Mouse (Mus musculus): ENCODE data around the gene Ica1.

The Ica1 gene

DNA sequence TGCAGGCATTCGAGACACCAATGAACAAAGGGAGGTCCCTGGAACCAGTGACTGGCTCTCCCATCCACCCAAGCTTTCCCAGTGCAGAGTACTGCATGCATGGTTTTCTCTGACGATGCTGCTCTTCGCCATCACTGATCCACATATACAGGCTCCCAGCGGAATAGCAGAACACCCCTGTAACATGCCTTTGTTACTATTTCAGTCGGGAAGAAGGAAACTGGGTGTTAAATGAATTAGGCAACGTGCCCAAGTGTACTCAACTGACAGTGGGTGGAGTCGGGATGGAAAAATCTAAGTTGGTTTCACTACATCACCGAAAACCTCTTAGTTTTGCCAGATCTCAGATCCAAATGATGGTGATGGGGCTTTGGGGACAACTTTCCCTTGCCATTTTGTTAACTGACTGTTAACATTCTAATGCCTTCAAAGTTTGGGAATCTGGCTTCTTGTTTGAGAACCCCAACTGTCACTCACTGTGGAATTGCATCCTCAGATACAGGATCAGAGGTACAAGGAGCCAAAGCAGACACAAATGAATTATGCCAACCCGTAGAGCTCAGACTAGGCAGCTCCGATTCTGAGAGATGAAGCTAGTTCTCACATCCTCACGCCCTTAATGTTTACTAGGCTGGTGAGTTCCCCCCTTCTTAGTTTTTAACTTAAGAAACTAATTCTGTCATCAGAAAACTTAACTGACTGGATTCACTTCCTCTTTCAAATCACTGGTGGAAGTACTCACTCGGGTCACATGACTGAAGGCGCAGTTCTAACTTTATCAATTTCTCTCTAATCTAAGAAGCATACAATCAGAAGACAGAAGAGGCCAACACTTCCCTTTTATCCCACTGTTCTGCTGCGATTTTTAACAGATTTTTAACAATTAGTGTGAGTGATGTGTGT, 91.4 kb downstream of the Ica1 start:
- DNase-seq: no peak

GRCm38 (mm10) chr6:8683379-8683778, 94.9 kb downstream of the Ica1 start:
- no peak for DNase-seq

DNA sequence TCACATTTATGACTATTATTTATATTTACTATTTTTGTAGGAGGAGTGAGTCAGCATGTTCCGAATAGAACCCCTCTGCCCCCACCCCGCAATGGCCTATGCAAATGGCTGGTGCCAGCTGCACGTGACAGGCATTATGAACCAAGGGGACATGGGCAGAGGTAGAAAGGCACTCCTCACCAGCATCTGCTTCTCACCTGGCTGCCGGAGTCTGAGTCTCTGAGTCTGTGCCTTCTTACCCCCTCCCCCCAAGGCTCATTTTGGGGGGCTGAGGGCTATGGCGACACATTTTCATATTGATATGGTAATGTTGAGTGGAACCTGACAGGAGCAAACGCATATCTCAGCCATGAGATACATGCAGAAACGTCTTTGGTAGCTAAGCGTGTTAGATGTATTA, 97.4 kb downstream of the Ica1 start:
- no peak for DNase-seq

- no peak for DNase-seq
Observed at GRCm38 (mm10) chr6:8673013-8673412, 105.3 kb downstream of the Ica1 start.

- DNase-seq: no peak
Observed at GRCm38 (mm10) chr6:8669343-8669742, 108.9 kb downstream of the Ica1 start.

GRCm38 (mm10) chr6:8668013-8668811, 110.1 kb downstream of the Ica1 start:
- no peak for DNase-seq

DNA sequence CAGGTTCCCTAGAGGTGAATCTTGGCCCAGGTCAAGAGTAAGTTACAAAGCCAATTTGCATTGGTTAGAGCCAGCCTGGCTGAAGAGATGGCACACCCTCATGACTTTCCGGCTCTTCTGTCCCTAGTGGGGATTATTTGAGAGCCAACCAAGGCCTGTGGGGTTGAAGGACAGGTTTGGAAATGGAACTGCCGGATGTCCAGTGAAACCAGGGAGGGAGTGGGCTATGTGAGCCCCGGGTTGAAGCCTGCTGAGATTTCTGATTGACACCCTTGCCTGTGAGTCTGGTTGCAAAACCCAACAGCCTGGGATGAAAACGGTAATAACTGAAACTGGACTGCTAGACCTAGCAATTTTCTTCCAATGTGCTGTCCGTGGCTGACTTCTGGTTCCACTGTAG, 112.5 kb downstream of the Ica1 start:
- no peak for DNase-seq

DNA sequence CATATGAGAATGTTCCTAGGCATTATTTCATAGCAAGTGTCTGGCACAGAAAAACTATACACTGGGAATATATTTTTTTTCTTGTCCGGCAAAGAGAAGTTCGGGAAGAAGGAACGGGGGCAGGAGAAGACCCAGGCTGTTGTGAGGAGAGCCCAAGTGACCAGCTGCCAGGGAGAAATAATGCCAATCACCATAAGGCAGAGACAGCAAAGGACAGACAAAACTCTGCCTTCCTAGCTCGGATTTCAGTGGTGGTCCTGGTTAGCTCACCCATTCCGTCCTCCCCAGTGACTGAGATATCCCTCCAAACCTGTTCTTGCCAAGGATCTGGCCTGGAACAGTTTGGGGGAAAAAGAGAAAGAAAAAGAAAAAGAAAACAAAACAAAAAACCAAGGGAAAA, 113.3 kb downstream of the Ica1 start:
- DNase-seq: no peak

DNA sequence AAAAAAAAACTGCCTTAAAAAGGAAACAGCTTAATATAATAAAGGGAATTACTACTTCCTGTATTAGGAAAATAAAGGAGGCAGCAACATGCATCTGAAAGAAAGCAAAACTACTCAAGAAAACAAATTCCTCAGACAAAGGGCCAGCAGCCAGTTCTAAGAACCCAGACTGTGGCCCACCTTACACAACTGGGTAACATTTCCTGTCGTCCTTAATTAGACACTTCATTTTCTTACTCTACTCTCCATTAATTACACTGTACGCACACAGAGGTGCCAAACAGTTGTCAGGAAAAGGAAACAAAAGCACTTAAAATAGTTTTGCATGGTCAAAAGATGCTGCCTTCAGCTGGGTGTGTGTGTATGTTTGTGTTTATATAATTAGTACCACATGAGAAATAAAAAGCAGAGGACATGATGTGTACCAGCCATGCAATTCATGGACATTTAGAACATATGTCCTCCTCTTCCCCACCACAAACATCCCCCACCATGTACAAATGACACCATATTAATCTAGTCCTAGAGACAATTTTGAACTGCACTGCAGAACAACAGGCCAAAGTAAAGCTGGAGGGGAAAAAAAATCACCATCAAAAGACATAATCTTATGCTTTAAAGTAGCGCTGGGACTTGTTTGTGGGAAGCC, 115.1 kb downstream of the Ica1 start:
- no peak for DNase-seq

DNA sequence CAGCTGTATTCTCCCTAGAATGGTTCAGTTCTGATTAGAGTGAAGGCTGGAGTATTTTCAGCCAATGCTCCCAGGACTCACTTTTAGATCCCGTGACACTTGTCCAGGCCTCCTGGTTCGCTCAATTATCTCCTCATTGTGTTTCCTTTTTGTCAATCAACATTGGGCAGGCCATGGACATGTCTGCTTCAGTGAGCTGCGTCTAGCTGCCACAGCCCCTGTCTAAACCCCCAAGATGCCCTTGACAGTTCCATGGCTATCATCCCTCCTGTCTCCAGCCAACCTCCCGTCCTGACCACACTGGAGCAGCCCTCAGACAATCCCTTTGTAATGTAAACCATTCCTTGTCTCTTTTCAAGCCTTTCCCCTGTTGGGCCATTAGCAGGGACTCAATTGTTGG, 116.9 kb downstream of the Ica1 start:
- no peak for DNase-seq

GRCm38 (mm10) chr6:8660076-8660475, 118.2 kb downstream of the Ica1 start:
- DNase-seq: no peak

- DNase-seq: no peak
Observed at GRCm38 (mm10) chr6:8659194-8659959, 118.9 kb downstream of the Ica1 start.

DNA sequence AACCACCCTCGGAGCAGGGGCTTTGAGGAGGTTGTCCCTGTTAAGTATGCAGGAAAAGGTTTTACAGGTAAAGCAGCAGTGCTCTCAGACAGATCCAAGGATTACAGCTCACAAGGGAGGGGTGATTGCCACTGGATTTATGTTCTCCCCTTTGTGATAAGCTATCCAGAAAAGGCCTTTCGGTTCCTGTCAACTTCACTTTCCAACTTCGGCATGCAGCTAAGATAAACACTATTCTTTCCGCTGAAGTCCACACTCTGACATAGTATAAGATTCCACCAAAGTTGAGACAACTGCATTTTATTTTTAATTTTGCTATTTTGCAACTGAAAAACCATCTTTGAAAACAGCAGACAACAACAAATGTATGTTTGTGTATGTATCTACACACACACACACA, 119.9 kb downstream of the Ica1 start:
- DNase-seq: no peak

DNA sequence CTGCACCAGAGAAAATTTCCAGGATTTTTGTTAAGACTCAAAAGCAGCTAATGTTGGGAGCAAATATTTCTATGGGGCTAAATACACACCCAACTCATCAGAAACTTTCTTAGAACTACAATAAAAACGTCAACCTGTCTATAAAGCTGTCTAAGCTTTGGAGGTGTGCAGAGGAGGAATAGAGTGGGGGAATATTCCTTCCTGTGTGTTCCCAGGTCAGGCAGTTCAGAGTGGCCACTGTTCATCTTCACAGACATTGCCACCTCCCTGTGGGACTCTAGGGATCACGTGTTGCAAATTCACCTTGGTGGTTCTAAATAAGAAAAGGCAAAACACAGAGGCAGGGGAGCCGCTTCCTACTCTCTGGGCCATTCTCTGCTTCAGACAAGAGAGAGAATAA, 120.8 kb downstream of the Ica1 start:
- no peak for DNase-seq

DNA sequence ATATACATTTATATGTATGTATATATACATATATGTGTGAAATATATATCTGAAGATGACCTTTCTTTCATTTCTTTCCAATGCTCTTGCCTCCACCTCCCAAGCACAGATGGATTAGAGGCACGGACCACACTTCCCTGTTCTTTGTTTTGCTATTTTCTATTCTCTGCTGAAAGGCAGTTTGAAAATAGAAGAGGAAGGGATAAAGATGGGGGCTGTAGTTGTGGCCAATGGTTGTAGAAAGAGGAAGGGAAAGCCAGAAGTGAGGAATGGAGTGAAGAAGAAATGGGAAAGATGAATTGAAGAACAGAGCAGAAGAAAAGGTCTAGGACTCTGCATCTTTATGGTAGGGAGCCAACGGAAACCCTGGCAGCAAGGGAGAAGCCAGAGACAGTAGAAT, 122.8 kb downstream of the Ica1 start:
- no peak for DNase-seq

DNA sequence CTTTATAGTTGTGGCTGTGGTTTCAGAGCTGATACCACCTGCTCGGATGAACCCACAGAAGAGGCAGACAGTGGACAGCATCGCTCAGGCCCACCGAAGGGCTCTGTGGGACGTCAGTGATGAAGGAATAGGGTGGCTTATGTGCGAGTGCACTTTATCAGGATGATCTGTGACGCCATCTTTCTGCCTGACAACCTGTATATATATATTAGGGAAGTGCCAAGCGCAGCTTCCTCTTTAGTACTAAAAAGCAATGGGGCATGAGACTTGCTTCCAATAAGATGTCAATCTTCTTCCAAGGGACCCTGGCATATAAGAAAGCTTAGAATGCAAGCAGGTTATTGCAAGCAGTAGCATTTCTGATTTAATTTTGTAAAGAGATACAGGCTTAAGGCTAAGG, 127.9 kb downstream of the Ica1 start:
- no peak for DNase-seq

- no peak for DNase-seq
Observed at GRCm38 (mm10) chr6:8649295-8649865, 128.9 kb downstream of the Ica1 start.

DNA sequence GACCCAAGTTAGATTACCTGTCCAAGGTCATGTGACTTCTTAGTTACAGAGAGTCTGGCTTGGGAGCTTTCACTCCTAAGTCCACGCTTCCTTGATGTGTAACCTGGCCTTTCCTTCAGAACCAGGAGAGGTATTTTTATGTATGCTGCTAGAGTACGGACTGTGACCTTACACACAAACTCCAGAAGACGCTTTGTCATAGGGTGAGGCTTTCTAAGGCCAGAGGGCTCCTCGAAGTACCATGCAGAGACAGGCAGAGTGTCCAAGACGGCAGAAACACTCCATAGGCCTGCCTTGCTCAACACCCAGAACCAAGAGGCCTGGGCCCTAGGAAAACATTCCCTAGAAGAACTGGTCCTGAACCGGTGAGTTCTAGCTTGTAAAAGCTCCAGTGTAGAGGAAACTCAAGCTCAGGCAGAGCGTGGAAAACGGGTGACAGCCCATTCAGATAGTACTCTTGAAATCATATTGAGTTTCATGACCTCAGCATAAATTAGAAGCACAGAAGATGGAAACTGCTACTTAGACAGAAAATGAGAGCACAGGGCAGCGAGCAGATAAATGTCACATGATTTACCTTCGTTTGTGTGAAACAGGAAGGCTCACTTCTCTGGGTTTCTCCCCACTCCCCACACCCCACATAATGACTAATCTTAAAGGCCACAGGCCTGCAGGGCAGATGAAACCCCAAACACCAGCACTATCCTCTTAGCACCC, 129.9 kb downstream of the Ica1 start:
- DNase-seq: no peak

- DNase-seq: no peak
Observed at GRCm38 (mm10) chr6:8647513-8648184, 130.6 kb downstream of the Ica1 start.

DNA sequence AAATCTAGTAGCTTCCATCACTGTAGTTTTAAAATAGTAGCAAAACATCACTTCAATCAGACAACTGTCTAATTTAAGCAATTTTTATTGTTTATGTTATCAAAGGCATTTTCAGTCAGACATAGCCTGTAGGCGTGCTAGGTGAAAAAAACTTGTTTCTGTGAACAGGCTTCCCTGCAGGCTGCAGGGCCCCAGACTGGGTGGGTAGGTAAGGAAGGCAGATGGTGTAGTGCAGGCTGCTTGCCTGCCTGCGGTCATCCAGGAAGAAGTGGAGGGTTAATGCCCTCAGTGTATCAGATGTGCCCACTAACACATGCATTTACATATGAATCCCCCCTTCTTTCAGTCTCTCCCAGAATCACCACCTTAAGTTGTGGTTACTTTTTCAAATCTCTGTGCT, 132.6 kb downstream of the Ica1 start:
- no peak for DNase-seq

DNA sequence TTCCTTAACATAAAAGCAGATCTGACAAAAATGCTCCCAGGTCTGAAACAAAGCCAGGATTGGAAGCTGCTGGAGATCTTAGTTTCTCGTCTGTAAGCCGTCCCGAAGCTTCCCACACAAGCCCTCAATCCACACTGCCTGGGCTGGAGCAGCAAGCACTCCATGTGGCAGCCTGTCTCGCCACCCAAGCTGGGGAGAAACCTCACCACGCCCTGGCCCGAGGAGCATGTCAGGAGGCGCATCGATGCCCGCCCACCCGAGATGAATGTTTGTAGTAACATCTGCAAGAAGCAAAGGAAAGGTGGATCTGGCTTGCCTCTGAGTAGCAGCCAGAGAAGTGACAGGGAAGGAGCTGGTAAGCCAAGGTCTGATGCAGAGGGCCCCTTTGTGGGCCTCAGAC, 133.6 kb downstream of the Ica1 start:
- DNase-seq: no peak

All from thymus, postnatal 14 days (tissue).